Mouse (Mus musculus) C2C12 (cell line): ENCODE measurements at regions not wholly inside any gene's neighbourhood (a gene's known extent, or its start where the extent isn't known, plus 50 kb on each side); places are given as distances from the start of the nearest gene placed in this dataset.
A peak's percentile ranks its signal among the peaks of the same experiment; 100 is the strongest.

Experiments
- H3K27me3 ChIP-seq: one replicate; pipeline ENCODE4 v1.6.1; 2011; ENCODE audit not compliant: control insufficient read depth, insufficient read depth, insufficient read length
- H3K36me3 ChIP-seq: one replicate; pipeline ENCODE4 v1.6.1; 2011; ENCODE audit not compliant: control insufficient read depth, insufficient read depth
- H3K4me3 ChIP-seq: one replicate; pipeline ENCODE4 v1.5.1; 2011; ENCODE audit warnings: mild to moderate bottlenecking, control low read depth; ENCODE audit not compliant: poor library complexity, insufficient read depth, severe bottlenecking
- H3K79me2 ChIP-seq: one replicate; pipeline ENCODE4 v1.6.1; 2011; ENCODE audit not compliant: control insufficient read depth, insufficient read depth
- H3K79me3 ChIP-seq: one replicate; pipeline ENCODE4 v1.6.1; 2011; ENCODE audit warnings: low read depth, control low read depth
- H3ac ChIP-seq: one replicate; pipeline ENCODE3; 2011; ENCODE audit warnings: low read depth; ENCODE audit not compliant: control insufficient read depth, insufficient read length
- CEBPB ChIP-seq: IDR thresholded peaks from one replicate; pipeline ENCODE4 v1.6.1; 2011; ENCODE audit warnings: low read depth, mild to moderate bottlenecking, control low read depth, moderate library complexity
- CTCF ChIP-seq: IDR thresholded peaks from one replicate; pipeline ENCODE4 v1.5.1; 2011; ENCODE audit not compliant: control insufficient read depth, insufficient read depth, insufficient read length
- FOSL1 ChIP-seq: IDR thresholded peaks from one replicate; pipeline ENCODE4 v1.8.0; 2011; ENCODE audit warnings: mild to moderate bottlenecking, low read length; ENCODE audit not compliant: poor library complexity, insufficient read depth, severe bottlenecking
- MAX ChIP-seq: IDR thresholded peaks from one replicate; pipeline ENCODE4 v1.6.1; 2011; ENCODE audit warnings: mild to moderate bottlenecking, control low read depth
- MYOD1 ChIP-seq: IDR thresholded peaks from one replicate; pipeline ENCODE4 v1.6.1; 2011; ENCODE audit warnings: low read depth; ENCODE audit not compliant: control insufficient read depth, insufficient read length
- MYOG ChIP-seq: IDR thresholded peaks from one replicate; pipeline ENCODE4 v1.6.1; 2011; ENCODE audit not compliant: control insufficient read depth, insufficient read length; ENCODE audit errors: extremely low read depth
- USF1 ChIP-seq: IDR thresholded peaks from one replicate; pipeline ENCODE4 v1.6.1; 2011; ENCODE audit warnings: low read depth, mild to moderate bottlenecking, control low read depth, moderate library complexity

- Histone ChIP-seq H3K27me3 (peaks cover 26% of the 10 kb centered on the region), H3ac (no peak overlapping the region), H3K36me3 (no peaks in the 10 kb centered on the region), H3K4me3 (no peak overlapping the region), H3K79me2 (no peaks in the 10 kb centered on the region), H3K79me3 (no peaks in the 10 kb centered on the region)
- TF ChIP-seq FOSL1 (no peak), MYOG (no peak), CTCF (no peak), MYOD1 (no peak), MAX (no peak), USF1 (no peak), CEBPB (no peak)
These were observed 156.8 kb upstream of the Agap1 start for GRCm38 (mm10) chr1:89297766-89298165.

- peaks cover 36% of the 10 kb centered on the region for H3K27me3 ChIP-seq
- TF ChIP-seq FOSL1 (no peak), MYOG (no peak), CTCF (no peak), MYOD1 (no peak), MAX (no peak), CEBPB (no peak), USF1 (no peak)
- H3K36me3 ChIP-seq, result no peaks in the 10 kb centered on the region
These were observed 153.5 kb upstream of the Agap1 start for GRCm38 (mm10) chr1:89301151-89301550.

GRCm38 (mm10) chr1:89302368-89302951 lies 152.1 kb upstream of the Agap1 start:
- Histone ChIP-seq H3K36me3 (no peaks in the 10 kb centered on the region), H3ac (no peak overlapping the region), H3K4me3 (no peak overlapping the region), H3K79me2 (no peaks in the 10 kb centered on the region), H3K27me3 (peaks cover 42% of the 10 kb centered on the region), H3K79me3 (no peaks in the 10 kb centered on the region)
- no peak for TF ChIP-seq USF1
- TF ChIP-seq CEBPB, result peak; percentile 5
- TF ChIP-seq MAX, result no peak
- no peak for TF ChIP-seq MYOD1
- TF ChIP-seq FOSL1, result no peak
- TF ChIP-seq CTCF, result no peak
- no peak for TF ChIP-seq MYOG

More at GRCm38 (mm10) chr1:89301151-89301550, 153.5 kb upstream of the Agap1 start:
- Histone ChIP-seq H3ac (no peak overlapping the region), H3K79me3 (no peaks in the 10 kb centered on the region), H3K4me3 (no peak overlapping the region), H3K79me2 (no peaks in the 10 kb centered on the region)

- Histone ChIP-seq H3K27me3 (peaks cover 35% of the 10 kb centered on the region), H3K79me3 (no peaks in the 10 kb centered on the region), H3K4me3 (no peak overlapping the region), H3K36me3 (no peaks in the 10 kb centered on the region), H3ac (no peak overlapping the region), H3K79me2 (no peaks in the 10 kb centered on the region)
- TF ChIP-seq MYOG (no peak), CTCF (no peak), MAX (no peak), USF1 (no peak), MYOD1 (no peak), FOSL1 (no peak), CEBPB (no peak)
These were observed 149.4 kb upstream of the Agap1 start for GRCm38 (mm10) chr1:89305171-89305570.

- no peaks in the 10 kb centered on the region for H3K36me3 ChIP-seq
- H3K27me3 ChIP-seq, result peaks cover 62% of the 10 kb centered on the region
- no peaks in the 10 kb centered on the region for H3K79me3 ChIP-seq
- H3K4me3 ChIP-seq, result no peak overlapping the region
- no peak overlapping the region for H3ac ChIP-seq
- no peaks in the 10 kb centered on the region for H3K79me2 ChIP-seq
- TF ChIP-seq CEBPB, result no peak
These were observed 145.8 kb upstream of the Agap1 start for GRCm38 (mm10) chr1:89308788-89309187.

GRCm38 (mm10) chr1:89313064-89313463 lies 141.5 kb upstream of the Agap1 start:
- Histone ChIP-seq H3K4me3 (no peak overlapping the region), H3K79me2 (no peaks in the 10 kb centered on the region), H3K27me3 (peaks cover 50% of the 10 kb centered on the region), H3K79me3 (no peaks in the 10 kb centered on the region), H3ac (no peak overlapping the region), H3K36me3 (no peaks in the 10 kb centered on the region)
- no peak for TF ChIP-seq CEBPB
- TF ChIP-seq MYOG, result no peak
- TF ChIP-seq FOSL1, result no peak
- no peak for TF ChIP-seq MAX
- TF ChIP-seq MYOD1, result no peak
- TF ChIP-seq CTCF, result no peak
- TF ChIP-seq USF1, result no peak
